Mouse (Mus musculus) cerebellum, adult 2 months (tissue): ENCODE measurements at regions not wholly inside any gene's neighbourhood (a gene's known extent, or its start where the extent isn't known, plus 50 kb on each side); places are given as distances from the start of the nearest gene placed in this dataset.

ENCODE experiments used
- CTCF ChIP-seq: fragments of 200-500 bp; IDR thresholded peaks from 2 replicates; pipeline ENCODE4 v1.5.1; 2011; ENCODE audit warnings: low read depth, mild to moderate bottlenecking, control low read depth, low read length, moderate library complexity, borderline replicate concordance; ENCODE audit not compliant: insufficient read depth
- POLR2A ChIP-seq: fragments of 200-500 bp; IDR thresholded peaks from 2 replicates; pipeline ENCODE4 v1.6.1; 2011; ENCODE audit warnings: low read length, control low read depth, borderline replicate concordance; ENCODE audit not compliant: insufficient read depth

GRCm38 (mm10) chr13:72122230-72122627 lies 158.7 kb upstream of the Irx1 start:
- TF ChIP-seq CTCF, result no peak
- no peak for TF ChIP-seq POLR2A
